Mouse (Mus musculus) lung, embryonic 14.5 days (tissue): ENCODE measurements around the gene Btbd1. TPM values are rescaled to one million over a fixed set of nuclear protein-coding genes. Genes with fewer than 3 reads are reported as not detected.
A peak's percentile ranks its signal among the peaks of the same experiment; 100 is the strongest.

ENCODE experiments used
- ATAC-seq: fragments of 200-750 bp; cut with Nextera tagmentation; 2 replicates; pipeline ENCODE4 v1.8.0; 2017; ENCODE audit warnings: mild to moderate bottlenecking, moderate TSS enrichment, moderate library complexity; ENCODE audit not compliant: insufficient read depth
- DNase-seq: peaks from one replicate; pipeline ENCODE4 v3.0.0-alpha.2; 2015
- H3K27ac ChIP-seq: fragments of 300-500 bp; sonication (generic); 2 replicates; pipeline ENCODE4 v1.5.1; 2014; ENCODE audit warnings: low read depth, mild to moderate bottlenecking, moderate library complexity
- H3K27me3 ChIP-seq: fragments of 300-500 bp; sonication (generic); 2 replicates; pipeline ENCODE4 v1.6.1; 2014; ENCODE audit warnings: low read length, control low read depth; ENCODE audit not compliant: insufficient read depth
- H3K36me3 ChIP-seq: fragments of 300-500 bp; sonication (generic); 2 replicates; pipeline ENCODE4 v1.6.1; 2014; ENCODE audit warnings: control low read depth; ENCODE audit not compliant: insufficient read depth
- H3K4me1 ChIP-seq: fragments of 300-500 bp; sonication (generic); 2 replicates; pipeline ENCODE4 v1.6.1; 2014; ENCODE audit warnings: antibody characterized with exemption, control low read depth; ENCODE audit not compliant: insufficient read depth
- H3K4me2 ChIP-seq: fragments of 300-500 bp; sonication (generic); 2 replicates; pipeline ENCODE4 v1.6.1; 2014; ENCODE audit warnings: mild to moderate bottlenecking
- H3K4me3 ChIP-seq: fragments of 300-500 bp; sonication (generic); 2 replicates; pipeline ENCODE4 v1.5.1; 2014; ENCODE audit warnings: low read depth, low read length
- H3K9ac ChIP-seq: fragments of 300-500 bp; sonication (generic); 2 replicates; pipeline ENCODE4 v1.6.1; 2014
- H3K9me3 ChIP-seq: fragments of 300-500 bp; sonication (generic); 2 replicates; pipeline ENCODE4 v1.6.1; 2016; ENCODE audit warnings: low read depth, low read length, control low read depth
- CTCF ChIP-seq: IDR thresholded peaks from 2 replicates; pipeline ENCODE4 v1.5.1; 2016; ENCODE audit warnings: antibody characterized with exemption, low read depth
- WGBS: fragments of 180-500 bp; shearing (Covaris S2); extraction: QIAGEN DNeasy Blood & Tissue Kit; methylation state at CpG from one replicate; pipeline ENCODE4 v1.1.7; 2014; 5-methylcytosine and 5-hydroxymethylcytosine counted together
- polyA plus RNA-seq: library from polyadenylated mRNA; unstranded; fragments of >200 nt; fragmentation: Nextera tagmentation; extraction: Ambion mirVana; gene quantifications from 2 replicates; pipeline ENCODE4 v1.2.1, GENCODE M21; 2014

The Btbd1 gene
- polyA plus RNA-seq, 1 experiment from 2014 or later, result 92.3 TPM

DNA sequence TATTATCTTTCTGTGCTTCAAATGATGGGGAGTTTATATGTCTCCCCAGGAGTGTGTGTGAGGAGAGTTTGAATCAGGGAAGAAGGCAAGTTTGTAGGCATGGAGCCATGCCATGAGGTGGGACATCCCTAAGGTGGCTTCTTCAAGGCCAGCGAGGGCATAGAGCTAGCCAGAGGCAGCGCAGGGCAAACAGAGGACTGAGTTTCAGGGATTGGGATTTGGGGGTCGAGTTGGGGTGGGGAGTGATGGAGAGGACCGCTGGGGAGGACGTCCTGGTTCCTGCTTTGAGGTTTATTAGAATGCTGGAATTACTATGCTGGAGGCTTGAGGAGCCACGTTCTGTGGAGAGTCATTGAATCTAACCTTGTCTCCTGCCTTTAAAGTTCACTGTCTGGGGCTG lies 36.7 kb upstream of the Btbd1 start:
- no peak for ATAC-seq
- no peak for TF ChIP-seq CTCF

DNA sequence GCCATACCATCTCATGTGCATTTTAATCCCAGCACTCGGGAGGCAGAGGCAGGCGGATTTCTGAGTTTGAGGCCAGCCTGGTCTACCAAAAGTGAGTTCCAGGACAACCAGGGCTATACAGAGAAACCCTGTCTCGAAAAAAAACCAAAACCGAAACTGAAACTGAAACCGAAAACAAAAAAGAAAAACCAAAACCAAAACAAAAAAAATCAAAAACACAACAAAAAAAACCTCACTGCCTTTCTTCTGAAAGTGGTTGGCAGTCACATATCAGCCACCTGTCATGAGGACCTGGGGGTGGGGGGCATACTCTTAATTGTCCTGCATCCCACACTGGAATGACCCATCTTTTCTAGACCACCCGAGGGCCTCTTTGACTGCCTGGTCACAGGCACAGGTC lies 35.3 kb upstream of the Btbd1 start:
- H3K9ac ChIP-seq, result no peak overlapping the region
- TF ChIP-seq CTCF, result no peak
- H3K4me3 ChIP-seq, result no peak overlapping the region
- H3K36me3 ChIP-seq, result no peaks in the 10 kb centered on the region; the same call in 1 of the 2 replicates
- no peaks in the 10 kb centered on the region for H3K4me1 ChIP-seq
- H3K27me3 ChIP-seq, result peaks cover 12% of the 10 kb centered on the region
- WGBS, result 88% methylated on average over 6 of the region's 6 CpGs
- ATAC-seq (no peak), DNase-seq (no peak)
- H3K4me2 ChIP-seq, result no peak overlapping the region
- no peaks in the 10 kb centered on the region for H3K9me3 ChIP-seq
- H3K27ac ChIP-seq, result no peak overlapping the region

More for the DNA sequence above, 36.7 kb upstream of the Btbd1 start:
- H3K4me2 ChIP-seq, result no peak overlapping the region
- H3K4me3 ChIP-seq, result no peak overlapping the region
- no peak for DNase-seq
- no peaks in the 10 kb centered on the region for H3K27me3 ChIP-seq
- no peaks in the 10 kb centered on the region for H3K9me3 ChIP-seq
- no peak overlapping the region for H3K9ac ChIP-seq
- 91% methylated on average over 6 of the region's 6 CpGs for WGBS
- no peaks in the 10 kb centered on the region for H3K4me1 ChIP-seq
- no peaks in the 10 kb centered on the region; the same call in 1 of the 2 replicates for H3K36me3 ChIP-seq
- H3K27ac ChIP-seq, result no peak overlapping the region

DNA sequence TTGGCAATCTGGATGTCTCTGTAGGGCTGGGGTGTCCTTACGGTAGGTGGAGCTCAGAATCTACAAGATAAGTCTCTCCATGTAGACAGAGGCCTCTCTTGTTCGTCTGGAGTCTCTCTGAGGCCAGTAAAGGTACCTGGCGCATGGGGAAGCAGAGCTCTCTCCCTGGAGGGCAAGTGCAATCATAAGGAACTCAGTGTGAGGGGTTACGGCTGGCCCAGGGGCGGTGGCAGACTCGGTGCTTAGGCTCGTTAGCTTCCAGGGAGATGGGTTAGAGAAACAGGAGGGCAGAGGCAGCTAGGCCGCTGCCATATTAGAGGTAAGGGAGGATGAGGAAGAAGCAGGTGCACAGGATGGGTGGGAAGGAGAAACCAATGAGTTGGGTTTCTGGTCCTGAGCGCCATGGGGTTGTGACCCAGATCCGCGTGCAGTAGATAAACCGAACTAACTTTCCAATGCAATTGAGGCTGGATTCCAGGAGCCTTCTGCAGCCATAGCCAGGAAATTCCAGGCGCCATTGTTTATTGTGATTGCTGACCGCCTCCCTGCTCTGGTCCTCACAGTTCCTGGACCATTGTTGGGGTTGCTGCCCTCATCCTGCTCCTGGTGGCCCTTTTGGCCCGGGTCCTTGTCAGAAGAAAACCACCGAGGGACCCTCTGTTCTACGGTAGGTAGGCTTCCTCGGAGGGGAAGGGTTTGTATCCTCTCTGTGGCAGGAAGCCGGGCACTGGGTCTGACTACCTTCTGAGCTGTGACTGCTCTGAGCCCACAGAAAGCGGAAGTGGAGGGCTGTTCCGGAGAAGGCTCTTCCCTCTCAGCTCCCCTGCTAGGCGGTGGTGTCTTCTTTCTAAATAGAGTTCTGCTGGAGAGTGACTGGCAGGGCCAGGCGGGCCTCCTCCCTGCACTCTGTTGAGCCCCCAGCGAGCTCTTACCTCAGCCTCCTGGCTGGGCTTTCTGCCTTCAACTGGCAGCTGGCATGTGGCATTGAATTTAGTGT lies 33.7 kb upstream of the Btbd1 start:
- Histone ChIP-seq H3K36me3 (no peaks in the 10 kb centered on the region; the same call in 1 of the 2 replicates), H3K9ac (no peak overlapping the region), H3K27me3 (peaks cover 24% of the 10 kb centered on the region), H3K27ac (peak overlapping the region; percentile 37; the same call in 1 of the 2 replicates), H3K4me3 (no peak overlapping the region), H3K9me3 (no peaks in the 10 kb centered on the region), H3K4me1 (no peaks in the 10 kb centered on the region), H3K4me2 (no peak overlapping the region)
- ATAC-seq, result no peak
- WGBS, result 59% methylated on average over 24 of the region's 24 CpGs
- no peak for TF ChIP-seq CTCF
- peak; percentile 44 for DNase-seq

DNA sequence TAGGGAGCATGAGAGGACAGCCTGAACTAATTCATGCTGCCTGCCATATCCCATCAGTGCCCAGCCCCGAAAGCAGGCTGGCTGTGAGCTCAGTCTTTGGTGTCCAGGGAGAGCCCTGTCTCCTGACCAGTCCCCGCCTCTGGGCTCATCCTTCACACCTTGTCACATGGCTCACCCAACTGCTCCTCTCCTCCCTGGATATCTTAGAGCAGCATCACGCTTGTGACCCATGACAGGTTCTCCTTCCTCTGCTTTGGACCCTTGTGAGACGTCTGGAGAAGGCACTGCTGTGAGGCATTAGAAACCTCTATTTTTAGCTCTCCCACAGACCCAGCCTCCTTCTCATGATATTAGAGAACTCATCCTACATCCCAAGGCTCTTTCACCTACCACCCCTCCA lies 32.7 kb upstream of the Btbd1 start:
- H3K4me3 ChIP-seq, result no peak overlapping the region
- WGBS, result 39% methylated on average over 4 of the region's 4 CpGs
- H3K4me2 ChIP-seq, result no peak overlapping the region
- H3K9me3 ChIP-seq, result no peaks in the 10 kb centered on the region
- DNase-seq (no peak), ATAC-seq (no peak)
- H3K27me3 ChIP-seq, result peaks cover 34% of the 10 kb centered on the region
- H3K4me1 ChIP-seq, result no peaks in the 10 kb centered on the region
- no peaks in the 10 kb centered on the region; the same call in 1 of the 2 replicates for H3K36me3 ChIP-seq
- H3K27ac ChIP-seq, result no peak overlapping the region
- TF ChIP-seq CTCF, result no peak
- no peak overlapping the region for H3K9ac ChIP-seq

DNA sequence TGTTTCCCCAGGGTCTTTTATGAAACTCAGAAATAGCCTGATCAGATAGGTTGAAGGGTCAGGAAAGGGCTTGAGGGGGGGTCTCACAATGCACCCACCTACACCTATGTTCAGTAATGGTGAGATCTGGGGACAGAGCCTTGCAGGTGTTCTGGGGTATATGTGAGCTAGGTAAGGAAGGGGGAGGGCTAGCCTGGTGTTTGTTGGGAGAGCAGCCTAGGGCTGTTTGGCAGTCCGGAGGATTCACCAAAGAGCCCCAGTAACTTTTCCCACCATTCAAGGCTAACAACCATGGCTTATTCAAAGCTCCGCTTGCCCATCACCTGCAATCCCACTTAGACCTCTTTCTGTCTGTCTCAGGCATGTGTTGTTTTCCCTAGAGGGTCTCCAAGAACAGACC lies 32.2 kb upstream of the Btbd1 start:
- no peak for TF ChIP-seq CTCF
- Histone ChIP-seq H3K9ac (no peak overlapping the region), H3K36me3 (no peaks in the 10 kb centered on the region; the same call in 1 of the 2 replicates), H3K9me3 (no peaks in the 10 kb centered on the region), H3K27me3 (peaks cover 38% of the 10 kb centered on the region), H3K4me3 (no peak overlapping the region), H3K4me2 (no peak overlapping the region), H3K27ac (no peak overlapping the region), H3K4me1 (no peaks in the 10 kb centered on the region)
- ATAC-seq, result no peak
- no peak for DNase-seq
- 68% methylated on average over 2 of the region's 2 CpGs for WGBS

DNA sequence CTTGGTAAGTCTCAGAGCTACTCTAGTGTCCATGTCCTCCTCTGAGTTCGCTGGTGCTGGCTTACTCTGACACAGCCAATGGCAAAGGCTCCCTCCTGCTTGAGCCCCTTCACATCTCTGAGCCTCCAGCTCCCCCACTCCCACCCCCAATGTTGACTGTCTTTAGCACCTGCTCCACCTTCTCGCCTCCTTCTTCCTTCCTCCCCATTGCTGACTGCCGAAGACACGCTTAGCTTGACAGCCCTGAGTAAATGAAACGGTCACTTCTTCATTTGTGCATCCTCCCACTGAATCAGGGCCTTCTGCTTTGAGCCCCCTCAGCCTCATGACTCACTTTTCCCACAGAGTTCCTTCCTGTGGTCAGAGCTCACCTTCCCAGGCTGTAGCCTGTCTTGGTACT lies 31.8 kb upstream of the Btbd1 start:
- ATAC-seq (no peak), DNase-seq (no peak)
- H3K27me3 ChIP-seq, result peaks cover 39% of the 10 kb centered on the region
- no peak overlapping the region for H3K4me3 ChIP-seq
- peak overlapping the region; percentile 92; the same call in 1 of the 2 replicates for H3K4me2 ChIP-seq
- no peaks in the 10 kb centered on the region; the same call in 1 of the 2 replicates for H3K36me3 ChIP-seq
- H3K9me3 ChIP-seq, result no peaks in the 10 kb centered on the region
- WGBS, result 44% methylated on average over 5 of the region's 5 CpGs
- no peak overlapping the region for H3K27ac ChIP-seq
- H3K9ac ChIP-seq, result no peak overlapping the region
- no peaks in the 10 kb centered on the region for H3K4me1 ChIP-seq
- TF ChIP-seq CTCF, result no peak

DNA sequence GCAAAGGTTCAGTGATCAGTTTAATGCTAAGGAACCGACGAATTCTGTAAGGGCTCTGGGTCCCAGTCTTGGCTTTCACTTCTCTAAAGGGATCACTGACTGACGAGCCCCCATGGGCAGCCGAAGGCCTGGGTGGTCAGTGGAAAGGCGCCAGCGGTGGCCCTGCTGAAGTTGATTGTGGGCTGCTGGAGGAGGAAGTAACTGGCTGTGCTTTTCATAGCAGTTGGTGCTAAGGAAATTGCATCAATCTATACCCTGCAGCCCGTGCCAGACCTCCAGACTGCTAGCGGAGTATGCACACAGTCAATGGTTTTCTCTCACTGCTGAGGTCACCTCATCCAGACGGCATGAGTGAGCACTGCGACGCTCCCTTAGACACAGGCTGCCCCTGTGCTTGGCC lies 30.8 kb upstream of the Btbd1 start:
- H3K4me2 ChIP-seq, result peak overlapping the region; percentile 92
- no peak for TF ChIP-seq CTCF
- 36% methylated on average over 11 of the region's 11 CpGs for WGBS
- ATAC-seq (peak; percentile 21; the same call in 1 of the 2 replicates), DNase-seq (peak; percentile 52)
- H3K9me3 ChIP-seq, result no peaks in the 10 kb centered on the region
- no peak overlapping the region for H3K9ac ChIP-seq
- no peaks in the 10 kb centered on the region for H3K4me1 ChIP-seq
- peak overlapping the region; percentile 50 for H3K4me3 ChIP-seq
- 0 out of 2 replicates have a peak overlapping the region, but pooled peaks have one; percentile 20 for H3K27ac ChIP-seq
- H3K27me3 ChIP-seq, result peaks cover 39% of the 10 kb centered on the region
- H3K36me3 ChIP-seq, result no peaks in the 10 kb centered on the region
